Mouse (Mus musculus) Muller cell, postnatal 12 days (primary cell): ENCODE results near the gene Ldlrad2.

Experiments
- DNase-seq: peaks from one replicate; pipeline ENCODE4 v3.0.0-alpha.2; 2015; ENCODE audit errors: inconsistent ontology term

Ldlrad2 gene

DNA sequence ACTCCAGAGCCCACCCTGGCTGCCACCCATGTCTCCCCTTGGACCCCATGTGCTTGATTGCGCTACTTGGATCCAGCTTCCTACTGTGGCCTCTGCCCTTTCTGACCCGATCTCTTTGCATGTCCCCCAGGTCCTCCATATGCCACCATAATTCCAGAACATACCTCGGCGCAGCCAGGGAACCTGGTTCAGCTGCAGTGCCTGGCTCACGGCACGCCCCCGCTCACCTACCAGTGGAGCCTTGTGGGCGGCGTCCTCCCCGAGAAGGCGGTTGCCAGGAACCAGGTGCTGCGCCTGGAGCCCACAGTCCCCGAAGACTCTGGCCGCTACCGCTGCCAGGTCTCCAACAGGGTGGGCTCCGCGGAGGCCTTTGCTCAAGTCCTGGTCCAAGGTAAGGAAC, 20.9 kb downstream of the Ldlrad2 start:
- no peak for DNase-seq

DNA sequence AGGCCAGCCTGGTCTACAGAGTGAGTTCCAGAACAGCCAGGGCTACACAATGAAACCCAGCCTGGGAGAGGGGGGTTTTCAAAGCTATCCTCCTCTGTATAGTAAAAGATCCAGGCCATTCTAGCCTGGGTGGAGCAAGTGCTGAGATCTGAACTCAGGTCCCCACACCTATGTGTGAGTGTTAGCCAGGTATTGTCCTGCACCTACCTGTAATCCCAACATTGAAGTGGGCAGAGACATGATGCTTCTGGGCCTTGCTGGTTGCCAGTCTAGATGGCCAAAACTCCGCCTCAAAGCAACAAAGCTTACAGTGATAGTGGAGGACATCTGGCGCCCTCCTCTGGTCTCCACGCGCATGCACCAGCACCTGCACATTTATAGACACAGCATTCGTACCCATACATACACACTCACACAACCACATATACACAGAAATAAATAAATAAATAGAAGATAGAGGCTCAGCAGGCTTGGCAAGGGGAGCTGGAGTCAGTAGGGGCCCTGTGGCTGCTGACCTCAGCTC, 28.3 kb downstream of the Ldlrad2 start:
- peak; percentile 16 for DNase-seq

DNA sequence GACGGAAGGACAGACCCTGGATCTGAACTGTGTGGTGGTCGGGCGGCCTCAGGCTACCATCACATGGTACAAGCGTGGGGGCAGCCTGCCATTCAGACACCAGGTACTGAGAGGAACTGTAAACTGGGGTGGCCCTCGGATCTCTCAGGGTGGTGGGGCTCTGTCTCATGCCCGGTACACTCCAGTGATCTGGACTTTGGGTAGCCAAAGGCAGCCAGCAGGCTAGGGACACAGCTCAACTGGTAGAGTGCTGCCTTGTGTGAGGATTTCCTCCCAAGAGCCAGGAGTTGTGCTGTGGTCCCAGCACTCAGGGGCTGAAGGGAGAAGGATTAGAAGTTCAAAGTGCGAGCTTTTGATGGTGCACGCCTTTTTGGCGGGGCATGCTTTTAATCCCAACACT, 28.8 kb downstream of the Ldlrad2 start:
- DNase-seq: no peak

DNA sequence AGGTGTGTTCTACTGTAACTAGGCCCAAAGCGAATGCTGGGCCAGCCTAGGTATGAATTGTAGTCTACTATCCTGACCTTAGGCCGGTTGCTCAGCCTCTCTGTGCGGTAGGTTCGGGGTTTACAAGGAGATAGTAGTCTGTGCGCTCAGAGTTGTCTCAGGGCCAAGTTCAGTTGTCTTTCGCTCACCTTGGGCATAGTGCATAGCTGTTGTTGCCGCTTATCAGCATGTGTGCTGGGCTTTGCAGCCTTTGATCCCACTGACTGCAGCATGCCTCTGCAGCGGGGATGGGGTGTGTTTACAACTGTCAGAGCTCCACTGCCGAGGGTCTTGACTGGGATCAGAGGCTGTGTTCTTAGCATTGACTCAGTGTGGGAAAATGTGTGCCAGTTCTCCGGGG, 31.4 kb downstream of the Ldlrad2 start:
- no peak for DNase-seq

DNA sequence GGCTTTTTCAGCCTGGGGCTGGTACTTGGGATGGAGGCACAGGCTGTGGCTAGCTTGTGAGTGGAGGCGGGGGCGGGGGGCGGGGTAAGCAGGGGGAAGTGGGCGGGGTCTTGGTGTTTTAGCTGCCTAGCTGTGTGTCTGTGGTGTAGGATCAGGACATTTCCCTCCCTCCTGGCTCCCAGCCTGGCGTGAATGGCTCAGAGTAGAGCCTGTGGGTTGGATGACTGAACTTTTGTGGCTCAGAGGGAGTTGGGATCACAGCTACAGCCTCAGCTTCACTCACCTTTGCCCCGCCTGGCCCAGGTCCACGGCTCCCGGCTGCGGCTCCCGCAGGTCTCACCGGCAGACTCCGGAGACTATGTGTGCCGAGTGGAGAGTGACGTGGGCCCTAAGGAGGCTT, 34.0 kb downstream of the Ldlrad2 start:
- peak; percentile 50 for DNase-seq

DNA sequence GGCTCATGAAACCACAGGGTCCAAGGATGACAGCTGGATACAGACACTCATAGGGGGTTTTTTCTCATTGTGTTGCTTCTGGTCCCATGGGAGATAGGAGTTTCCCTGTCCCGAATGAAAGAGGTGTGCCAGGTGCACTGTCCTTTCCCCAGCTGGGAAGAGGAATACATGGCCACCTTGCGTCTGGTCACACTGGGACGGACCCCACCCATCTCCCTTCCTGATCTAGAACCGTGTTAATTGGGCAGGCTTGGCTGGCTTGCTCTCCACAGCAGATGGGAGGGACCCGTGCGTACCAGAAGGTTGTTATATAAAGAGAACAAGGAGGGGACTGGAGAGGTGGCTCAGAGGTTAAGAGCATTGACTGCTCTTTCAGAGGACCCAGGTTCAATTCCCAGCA, 46.5 kb downstream of the Ldlrad2 start:
- no peak for DNase-seq

DNA sequence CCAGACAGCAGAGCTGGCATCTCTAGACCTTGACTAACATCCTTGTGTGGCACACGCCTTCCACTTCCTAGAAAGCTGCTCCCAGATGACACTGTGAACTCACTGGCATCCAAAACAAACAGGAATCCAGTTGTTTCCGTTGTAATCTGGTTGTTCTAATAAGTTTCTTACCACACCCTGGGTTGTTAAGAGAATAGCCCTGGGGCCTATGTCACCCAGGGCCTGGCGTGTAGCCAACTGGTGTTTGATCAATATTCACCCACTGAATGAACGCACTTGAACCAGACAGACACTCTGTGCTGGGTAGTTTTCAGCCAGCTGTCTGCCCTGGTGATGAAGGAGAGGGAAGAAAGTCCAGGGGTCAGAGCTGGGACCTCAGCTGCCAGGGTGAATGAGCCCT, 47.0 kb downstream of the Ldlrad2 start:
- no peak for DNase-seq

DNA sequence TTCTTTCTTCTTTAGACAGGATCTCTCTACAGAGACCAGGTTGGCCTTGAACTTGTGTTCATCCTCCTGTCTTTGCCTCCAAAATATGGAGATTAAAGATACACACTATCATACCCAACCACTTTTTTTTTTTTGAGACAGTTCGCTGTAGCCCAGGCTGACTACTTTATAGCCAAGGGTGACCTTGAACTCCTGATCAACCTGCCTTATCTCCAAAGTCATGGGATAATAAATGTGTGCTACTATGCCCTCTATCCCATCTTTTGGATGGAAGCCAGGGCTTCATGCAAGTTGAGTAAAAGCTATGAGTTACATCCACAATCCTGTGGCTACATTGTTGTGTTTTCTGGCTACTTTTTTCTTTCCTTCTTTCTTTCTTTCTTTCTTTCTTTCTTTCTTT, 48.9 kb downstream of the Ldlrad2 start:
- no peak for DNase-seq
